Mouse (Mus musculus) stomach, embryonic 16.5 days (tissue): ENCODE measurements around the gene Pth2. TPM values are rescaled to one million over a fixed set of nuclear protein-coding genes. Genes with fewer than 3 reads are reported as not detected.
"Not testable (repeated sequence)": the region's sequence is repeated elsewhere in the genome, so short reads cannot be mapped to it uniquely, and the experiment has no call there.

Experiments used
- ATAC-seq: fragments of 200-750 bp; cut with Nextera tagmentation; 2 replicates; pipeline ENCODE4 v1.8.0; 2017; ENCODE audit warnings: moderate number of reproducible peaks, moderate TSS enrichment; ENCODE audit not compliant: insufficient read depth, low FRiP score
- H3K27ac ChIP-seq: fragments of 300-500 bp; sonication (generic); 2 replicates; pipeline ENCODE4 v1.5.1; 2014; ENCODE audit warnings: low read length
- H3K27me3 ChIP-seq: fragments of 300-500 bp; sonication (generic); 2 replicates; pipeline ENCODE4 v1.6.1; 2014; ENCODE audit warnings: low read length, control low read depth, mixed read lengths; ENCODE audit not compliant: control insufficient read depth, insufficient read depth
- H3K36me3 ChIP-seq: fragments of 300-500 bp; sonication (generic); 2 replicates; pipeline ENCODE4 v1.6.1; 2014; ENCODE audit warnings: low read length; ENCODE audit not compliant: control insufficient read depth, insufficient read depth
- H3K4me1 ChIP-seq: fragments of 300-500 bp; sonication (generic); 2 replicates; pipeline ENCODE4 v1.6.1; 2014; ENCODE audit warnings: low read length, control low read depth, mixed read lengths; ENCODE audit not compliant: control insufficient read depth, insufficient read depth
- H3K4me2 ChIP-seq: fragments of 300-500 bp; sonication (generic); 2 replicates; pipeline ENCODE4 v1.6.1; 2014; ENCODE audit warnings: low read depth, low read length, mixed read lengths
- H3K4me3 ChIP-seq: fragments of 300-500 bp; sonication (generic); replicated peaks from 2 replicates; pipeline ENCODE4 v1.5.1; 2014; ENCODE audit warnings: mild to moderate bottlenecking, low read length
- H3K9ac ChIP-seq: fragments of 300-500 bp; sonication (generic); 2 replicates; pipeline ENCODE4 v1.6.1; 2014; ENCODE audit warnings: low read length
- H3K9me3 ChIP-seq: fragments of 300-500 bp; sonication (generic); replicated peaks from 2 replicates; pipeline ENCODE4 v1.6.1; 2016; ENCODE audit warnings: low read length, control low read depth; ENCODE audit not compliant: control insufficient read depth
- WGBS: fragments of 180-500 bp; shearing (Covaris S2); extraction: QIAGEN DNeasy Blood & Tissue Kit; methylation state at CpG from one replicate; pipeline ENCODE4 v1.1.7; 2014; 5-methylcytosine and 5-hydroxymethylcytosine counted together
- polyA plus RNA-seq: library from polyadenylated mRNA; unstranded; fragments of >200 nt; fragmentation: Nextera tagmentation; extraction: Ambion mirVana; gene quantifications from 2 replicates; pipeline ENCODE4 v1.2.1, GENCODE M21; 2015

The Pth2 gene
- polyA plus RNA-seq, 1 experiment from 2014 or later: not detected

GRCm38 (mm10) chr7:45149545-45149944 lies 31.2 kb upstream of the Pth2 start:
- H3K27me3 ChIP-seq: no peaks in the 10 kb centered on the region
- no peak overlapping the region for H3K4me3 ChIP-seq
- peaks cover 28% of the 10 kb centered on the region for H3K4me1 ChIP-seq
- no peak overlapping the region for H3K4me2 ChIP-seq
- 57% methylated on average over 6 of the region's 6 CpGs for WGBS
- no peak for ATAC-seq
- H3K9ac ChIP-seq: no peak overlapping the region
- H3K36me3 ChIP-seq: no peaks in the 10 kb centered on the region; the same call in 1 of the 2 replicates
- H3K27ac ChIP-seq: peak overlapping the region; percentile 85
- H3K9me3 ChIP-seq: no peaks in the 10 kb centered on the region

GRCm38 (mm10) chr7:45150321-45150720 lies 30.5 kb upstream of the Pth2 start:
- Histone ChIP-seq H3K27me3 (no peaks in the 10 kb centered on the region), H3K4me1 (peaks cover 34% of the 10 kb centered on the region), H3K4me3 (no peak overlapping the region), H3K4me2 (0 out of 2 replicates have a peak overlapping the region, but pooled peaks have one; percentile 11), H3K9me3 (no peaks in the 10 kb centered on the region), H3K36me3 (no peaks in the 10 kb centered on the region; the same call in 1 of the 2 replicates), H3K27ac (peak overlapping the region; percentile 85), H3K9ac (0 out of 2 replicates have a peak overlapping the region, but pooled peaks have one; percentile 3)
- 48% methylated on average over 4 of the region's 4 CpGs for WGBS
- no peak for ATAC-seq

GRCm38 (mm10) chr7:45151303-45151702 lies 29.5 kb upstream of the Pth2 start:
- ATAC-seq: no peak
- no peak overlapping the region for H3K9ac ChIP-seq
- H3K27ac ChIP-seq: peak overlapping the region; percentile 85
- H3K4me2 ChIP-seq: no peak overlapping the region
- no peaks in the 10 kb centered on the region for H3K27me3 ChIP-seq
- H3K36me3 ChIP-seq: no peaks in the 10 kb centered on the region
- no peaks in the 10 kb centered on the region for H3K9me3 ChIP-seq
- 22% methylated on average over 11 of the region's 11 CpGs for WGBS
- peaks cover 34% of the 10 kb centered on the region for H3K4me1 ChIP-seq
- no peak overlapping the region for H3K4me3 ChIP-seq

GRCm38 (mm10) chr7:45153052-45153451 lies 27.7 kb upstream of the Pth2 start:
- 0 out of 2 replicates have a peak overlapping the region, but pooled peaks have one; percentile 92 for H3K9ac ChIP-seq
- not testable (repeated sequence) for H3K27ac ChIP-seq, H3K27me3 ChIP-seq, H3K36me3 ChIP-seq, H3K9me3 ChIP-seq, ATAC-seq, H3K4me3 ChIP-seq
- WGBS: 83% methylated on average over 2 of the region's 2 CpGs
- peak overlapping the region; percentile 88 for H3K4me2 ChIP-seq
- peaks cover 34% of the 10 kb centered on the region for H3K4me1 ChIP-seq

GRCm38 (mm10) chr7:45153586-45153985 lies 27.2 kb upstream of the Pth2 start:
- no peaks in the 10 kb centered on the region for H3K36me3 ChIP-seq
- peak overlapping the region; percentile 80 for H3K4me3 ChIP-seq
- peaks cover 34% of the 10 kb centered on the region for H3K4me1 ChIP-seq
- H3K27ac ChIP-seq: peak overlapping the region; percentile 97
- H3K27me3 ChIP-seq: no peaks in the 10 kb centered on the region
- peak overlapping the region; percentile 92 for H3K9ac ChIP-seq
- ATAC-seq: no peak
- no peaks in the 10 kb centered on the region for H3K9me3 ChIP-seq
- WGBS: 2% methylated on average over 5 of the region's 5 CpGs
- peak overlapping the region; percentile 88 for H3K4me2 ChIP-seq

GRCm38 (mm10) chr7:45154096-45154992 lies 26.5 kb upstream of the Pth2 start, which contains the start of the genes Pih1d1 and Aldh16a1:
TSS of gene Pih1d1 (plus strand) at chr7:45154303.
TSS of gene Aldh16a1 (minus strand) at chr7:45154584.
- no peaks in the 10 kb centered on the region for H3K36me3 ChIP-seq
- H3K4me1 ChIP-seq: peaks cover 33% of the 10 kb centered on the region
- peak; percentile 95 for ATAC-seq
- peak within 1 kb of the TSS; percentile 88 for H3K4me2 ChIP-seq
- WGBS: 2% methylated on average over 66 of the region's 69 CpGs
- peak within 1 kb of the TSS; percentile 80 for H3K4me3 ChIP-seq
- no peaks in the 10 kb centered on the region for H3K9me3 ChIP-seq
- peak within 1 kb of the TSS; percentile 92 for H3K9ac ChIP-seq
- H3K27me3 ChIP-seq: no peaks in the 10 kb centered on the region
- H3K27ac ChIP-seq: peak within 1 kb of the TSS; percentile 97

- no peaks in the 10 kb centered on the region for H3K36me3 ChIP-seq
- peak; percentile 1; the same call in 1 of the 2 replicates for ATAC-seq
- 73% methylated on average over 12 of the region's 12 CpGs for WGBS
- peak overlapping the region; percentile 60 for H3K4me2 ChIP-seq
- H3K27me3 ChIP-seq: no peaks in the 10 kb centered on the region
- H3K4me1 ChIP-seq: peaks cover 28% of the 10 kb centered on the region
- H3K9ac ChIP-seq: peak overlapping the region; percentile 92; the same call in 1 of the 2 replicates
- peak overlapping the region; percentile 55 for H3K27ac ChIP-seq
- H3K4me3 ChIP-seq: peak overlapping the region; percentile 80
- no peaks in the 10 kb centered on the region for H3K9me3 ChIP-seq
Measured at GRCm38 (mm10) chr7:45154993-45155514, 25.7 kb upstream of the Pth2 start.

GRCm38 (mm10) chr7:45155590-45155989 lies 25.2 kb upstream of the Pth2 start:
- Histone ChIP-seq H3K27me3 (no peaks in the 10 kb centered on the region), H3K27ac (peak overlapping the region; percentile 55), H3K9ac (no peak overlapping the region), H3K9me3 (no peaks in the 10 kb centered on the region), H3K4me2 (no peak overlapping the region), H3K4me3 (no peak overlapping the region), H3K4me1 (peaks cover 23% of the 10 kb centered on the region), H3K36me3 (no peaks in the 10 kb centered on the region)
- 80% methylated on average over 9 of the region's 9 CpGs for WGBS
- no peak for ATAC-seq

- Histone ChIP-seq H3K4me2 (no peak overlapping the region), H3K4me1 (peaks cover 18% of the 10 kb centered on the region), H3K27me3 (no peaks in the 10 kb centered on the region), H3K27ac (no peak overlapping the region), H3K9ac (peak overlapping the region; percentile 5; the same call in 1 of the 2 replicates), H3K36me3 (no peaks in the 10 kb centered on the region), H3K9me3 (no peaks in the 10 kb centered on the region), H3K4me3 (no peak overlapping the region)
- WGBS: 92% methylated on average over 15 of the region's 15 CpGs
- ATAC-seq: no peak
Measured at GRCm38 (mm10) chr7:45156206-45156605, 24.6 kb upstream of the Pth2 start.
